Mouse (Mus musculus) megakaryocyte, embryonic 14.5 days (primary cell): Measurements from ENCODE around the gene Hmgcs1. TPM values are rescaled to one million over a fixed set of nuclear protein-coding genes. Genes with fewer than 3 reads are reported as not detected.

ENCODE experiments used
- H3K27me3 ChIP-seq: replicated peaks from 2 replicates; pipeline ENCODE3; 2012; ENCODE audit warnings: inconsistent platforms
- H3K36me3 ChIP-seq: replicated peaks from 2 replicates; pipeline ENCODE3; 2012; ENCODE audit warnings: low read length, inconsistent platforms, mixed read lengths
- H3K4me1 ChIP-seq: 2 replicates; pipeline ENCODE4 v1.6.1; 2012; ENCODE audit warnings: inconsistent platforms
- H3K4me3 ChIP-seq: replicated peaks from 2 replicates; pipeline ENCODE3; 2012; ENCODE audit warnings: moderate library complexity, mild to moderate bottlenecking, inconsistent platforms
- H3K9me3 ChIP-seq: 2 replicates; pipeline ENCODE4 v1.6.1; 2012; ENCODE audit warnings: inconsistent platforms
- FLI1 ChIP-seq: IDR thresholded peaks from 2 replicates; pipeline ENCODE4 v1.6.1; 2012; ENCODE audit warnings: low read length, inconsistent platforms, mixed read lengths
- GATA1 ChIP-seq: IDR thresholded peaks from 3 replicates; pipeline ENCODE4 v1.6.1; 2012; ENCODE audit warnings: mixed read lengths, low read length, inconsistent platforms, borderline replicate concordance
- polyA plus RNA-seq: library from polyadenylated mRNA; stranded (reverse); fragments of >175 nt; gene quantifications from 2 replicates; pipeline ENCODE4 v1.2.3, GENCODE M21; 2012; ENCODE audit warnings: low replicate concordance; ENCODE audit not compliant: insufficient read depth

Gene Hmgcs1
- polyA plus RNA-seq, 1 experiment, result 20.7 TPM

GRCm38 (mm10) chr13:119716105-119716504 lies 25.9 kb downstream of the Hmgcs1 start:
- Histone ChIP-seq H3K4me3 (no peak overlapping the region), H3K9me3 (no peaks in the 10 kb centered on the region), H3K4me1 (no peaks in the 10 kb centered on the region), H3K36me3 (peaks cover 7% of the 10 kb centered on the region), H3K27me3 (no peaks in the 10 kb centered on the region)
- TF ChIP-seq FLI1, result no peak
- no peak for TF ChIP-seq GATA1

GRCm38 (mm10) chr13:119722447-119722846 lies 32.3 kb downstream of the Hmgcs1 start:
- H3K27me3 ChIP-seq, result peaks cover 2% of the 10 kb centered on the region
- H3K4me3 ChIP-seq, result no peak overlapping the region
- H3K36me3 ChIP-seq, result no peaks in the 10 kb centered on the region
- H3K4me1 ChIP-seq, result no peaks in the 10 kb centered on the region
- TF ChIP-seq FLI1, result no peak
- TF ChIP-seq GATA1, result no peak
- H3K9me3 ChIP-seq, result no peaks in the 10 kb centered on the region; the same call in 1 of the 2 replicates

- no peaks in the 10 kb centered on the region for H3K36me3 ChIP-seq
- no peaks in the 10 kb centered on the region; the same call in 1 of the 2 replicates for H3K9me3 ChIP-seq
- H3K4me1 ChIP-seq, result 0 out of 2 replicates have a peak, but pooled peaks cover 3% of the 10 kb centered on the region
- no peak for TF ChIP-seq GATA1
- no peak for TF ChIP-seq FLI1
- H3K4me3 ChIP-seq, result no peak overlapping the region
- peaks cover 6% of the 10 kb centered on the region for H3K27me3 ChIP-seq
Observed at GRCm38 (mm10) chr13:119723368-119723767, 33.2 kb downstream of the Hmgcs1 start.

- 0 out of 2 replicates have a peak, but pooled peaks cover 3% of the 10 kb centered on the region for H3K4me1 ChIP-seq
- no peak for TF ChIP-seq FLI1
- TF ChIP-seq GATA1, result no peak
- H3K4me3 ChIP-seq, result no peak overlapping the region
Observed at GRCm38 (mm10) chr13:119724541-119724940, 34.4 kb downstream of the Hmgcs1 start.

GRCm38 (mm10) chr13:119727608-119728387 lies 37.6 kb downstream of the Hmgcs1 start:
- Histone ChIP-seq H3K9me3 (no peaks in the 10 kb centered on the region; the same call in 1 of the 2 replicates), H3K36me3 (no peaks in the 10 kb centered on the region), H3K27me3 (peaks cover 11% of the 10 kb centered on the region), H3K4me1 (0 out of 2 replicates have a peak, but pooled peaks cover 3% of the 10 kb centered on the region), H3K4me3 (peak overlapping the region; percentile 23)
- TF ChIP-seq FLI1, result no peak
- no peak for TF ChIP-seq GATA1

More at GRCm38 (mm10) chr13:119724541-119724940, 34.4 kb downstream of the Hmgcs1 start:
- Histone ChIP-seq H3K36me3 (no peaks in the 10 kb centered on the region), H3K27me3 (peaks cover 6% of the 10 kb centered on the region), H3K9me3 (no peaks in the 10 kb centered on the region; the same call in 1 of the 2 replicates)

GRCm38 (mm10) chr13:119729406-119729805 lies 39.2 kb downstream of the Hmgcs1 start:
- 0 out of 2 replicates have a peak, but pooled peaks cover 3% of the 10 kb centered on the region for H3K4me1 ChIP-seq
- H3K9me3 ChIP-seq, result no peaks in the 10 kb centered on the region
- H3K4me3 ChIP-seq, result no peak overlapping the region
- no peaks in the 10 kb centered on the region for H3K36me3 ChIP-seq
- TF ChIP-seq FLI1 (no peak), GATA1 (no peak)
- H3K27me3 ChIP-seq, result peaks cover 13% of the 10 kb centered on the region

- no peak for TF ChIP-seq GATA1
- H3K9me3 ChIP-seq, result no peaks in the 10 kb centered on the region
- H3K36me3 ChIP-seq, result no peaks in the 10 kb centered on the region
Observed at GRCm38 (mm10) chr13:119731448-119731847, 41.3 kb downstream of the Hmgcs1 start.

GRCm38 (mm10) chr13:119741390-119742237 lies 51.4 kb downstream of the Hmgcs1 start:
- H3K36me3 ChIP-seq, result no peaks in the 10 kb centered on the region
- TF ChIP-seq GATA1 (no peak), FLI1 (no peak)
- H3K9me3 ChIP-seq, result no peaks in the 10 kb centered on the region
- H3K27me3 ChIP-seq, result peaks cover 3% of the 10 kb centered on the region
- peak overlapping the region; percentile 73 for H3K4me3 ChIP-seq
- H3K4me1 ChIP-seq, result peaks cover 57% of the 10 kb centered on the region

More at GRCm38 (mm10) chr13:119731448-119731847, 41.3 kb downstream of the Hmgcs1 start:
- H3K4me1 ChIP-seq, result 0 out of 2 replicates have a peak, but pooled peaks cover 3% of the 10 kb centered on the region
- H3K4me3 ChIP-seq, result no peak overlapping the region
- H3K27me3 ChIP-seq, result peaks cover 13% of the 10 kb centered on the region

GRCm38 (mm10) chr13:119742711-119743415 lies 52.7 kb downstream of the Hmgcs1 start:
- H3K4me3 ChIP-seq, result no peak overlapping the region
- no peak for TF ChIP-seq GATA1
- TF ChIP-seq FLI1, result no peak

More at GRCm38 (mm10) chr13:119742711-119743415, 52.7 kb downstream of the Hmgcs1 start:
- H3K9me3 ChIP-seq, result peaks cover 2% of the 10 kb centered on the region; the same call in 1 of the 2 replicates
- H3K27me3 ChIP-seq, result peaks cover 3% of the 10 kb centered on the region
- no peaks in the 10 kb centered on the region for H3K36me3 ChIP-seq
- peaks cover 44% of the 10 kb centered on the region for H3K4me1 ChIP-seq
